Mouse (Mus musculus) cerebellum, adult 11 months (tissue): ENCODE results near the gene Scnn1a.

Experiments used
- DNase-seq: peaks from one replicate; pipeline ENCODE4 v3.0.0; 2022

The Scnn1a gene

DNA sequence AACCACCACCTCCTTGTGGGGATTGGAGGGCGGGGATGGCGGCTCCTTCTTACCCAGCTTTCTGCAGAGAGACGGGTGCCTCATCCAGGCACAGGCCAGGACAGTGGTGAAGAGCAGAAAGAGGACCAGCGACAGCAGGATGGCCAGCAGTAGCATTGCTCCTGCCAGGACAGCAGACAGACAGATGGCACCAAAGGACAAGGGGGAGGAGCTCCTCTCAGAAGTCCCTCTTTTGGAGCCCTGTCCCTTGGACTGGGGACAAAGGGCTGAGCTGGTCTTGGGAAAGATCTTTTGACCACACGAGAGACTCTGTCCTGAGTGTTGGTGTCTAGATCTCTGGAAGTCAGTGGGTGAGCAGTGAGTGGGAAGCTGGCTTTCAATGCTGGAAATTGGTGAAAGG, 11.1 kb upstream of the Scnn1a start:
- DNase-seq, result no peak

DNA sequence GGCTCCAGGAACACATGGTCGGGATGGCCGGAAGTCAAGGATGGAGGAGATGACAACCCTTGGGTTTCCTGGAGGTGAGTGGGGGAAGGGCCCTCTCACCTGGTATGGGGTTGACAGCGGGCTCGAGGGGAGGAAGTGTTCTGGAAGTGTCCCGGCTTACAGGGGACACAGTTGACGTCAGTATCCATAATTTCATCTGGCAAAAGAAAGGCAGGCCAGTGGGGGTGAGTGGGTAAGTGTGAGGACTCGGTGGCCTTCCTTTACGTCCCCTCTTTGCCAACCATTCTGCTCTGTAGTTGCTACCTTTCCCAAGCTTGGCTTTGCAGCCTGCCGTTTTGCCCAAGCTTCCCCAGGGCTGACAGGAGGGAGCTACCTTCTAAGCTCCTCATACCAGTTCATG, 8.3 kb upstream of the Scnn1a start:
- no peak for DNase-seq

DNA sequence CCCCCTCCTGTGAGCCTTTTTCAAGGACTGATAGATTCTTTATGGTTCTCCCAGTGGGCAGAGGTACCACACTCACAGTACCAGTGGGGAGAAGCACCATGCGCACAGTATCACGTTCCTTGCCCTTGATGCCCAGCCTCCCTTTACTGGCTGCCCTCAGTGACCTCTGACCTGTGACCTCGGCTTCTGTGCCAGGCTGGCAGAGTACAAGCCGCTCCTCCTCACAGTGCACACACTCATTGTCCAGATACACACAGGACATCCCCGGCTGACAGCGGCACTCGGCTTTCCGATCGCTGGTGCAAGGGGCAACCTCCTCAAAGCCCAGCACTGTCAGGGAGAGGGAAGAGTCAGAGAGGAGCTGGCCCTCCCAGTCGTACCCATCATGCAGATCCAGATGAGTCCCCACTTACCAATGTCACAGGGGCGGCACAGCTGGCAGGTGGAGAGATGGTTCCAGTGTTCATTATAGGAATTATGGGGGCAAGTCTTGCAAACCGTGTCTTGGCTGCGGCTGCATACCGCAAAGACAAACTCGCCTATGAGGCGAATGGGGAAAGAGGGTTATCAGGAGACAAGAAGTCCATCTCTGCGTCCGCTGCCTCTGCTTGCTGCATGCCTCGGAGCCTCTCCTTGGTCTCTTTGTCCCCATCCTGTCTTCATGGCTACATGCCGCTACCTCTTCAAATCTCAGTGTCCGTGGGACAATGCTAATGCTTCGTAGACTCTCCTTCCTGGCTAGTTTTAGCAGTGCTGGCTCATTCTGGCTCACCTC, 7.7 kb upstream of the Scnn1a start:
- DNase-seq, result no peak

DNA sequence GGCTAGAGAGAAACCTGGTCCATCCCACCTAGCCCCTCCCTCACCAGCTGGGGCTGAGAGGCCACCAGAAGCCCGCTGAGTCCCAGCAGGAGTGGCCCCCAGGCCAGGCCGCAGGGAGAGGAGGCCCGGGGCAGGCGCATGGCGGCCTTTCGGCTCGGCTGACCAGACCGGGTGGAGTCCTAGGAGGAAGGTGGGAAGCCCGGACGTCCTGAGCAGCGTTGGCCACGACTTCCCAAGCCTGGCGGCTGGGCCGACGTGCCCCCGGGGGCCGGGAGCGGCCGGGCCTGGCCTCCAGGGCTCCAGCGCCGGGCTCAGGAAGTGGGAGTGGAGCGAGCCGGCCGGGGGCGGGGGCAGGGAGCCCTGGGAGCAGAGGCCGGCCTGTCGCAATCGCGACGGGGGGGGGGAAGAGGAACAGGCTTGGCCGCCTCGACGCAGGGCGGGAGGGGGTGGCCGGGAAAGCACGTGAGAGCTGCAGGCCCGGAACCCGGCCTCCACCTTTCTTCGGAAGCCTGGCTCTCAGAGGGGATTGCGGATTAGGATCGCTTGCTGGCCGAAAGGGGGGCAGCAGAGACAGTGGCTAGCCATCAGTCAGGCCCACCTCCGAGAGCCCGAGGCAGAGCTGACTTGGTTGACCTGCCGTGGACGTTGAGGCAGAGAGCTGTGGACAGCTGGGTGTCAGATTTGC, 6.8 kb upstream of the Scnn1a start, which contains the start of gene Ltbr:
TSS of gene Ltbr (minus strand) at position 340 of the 685 bp plus-strand sequence.
- DNase-seq, result peak; percentile 28

DNA sequence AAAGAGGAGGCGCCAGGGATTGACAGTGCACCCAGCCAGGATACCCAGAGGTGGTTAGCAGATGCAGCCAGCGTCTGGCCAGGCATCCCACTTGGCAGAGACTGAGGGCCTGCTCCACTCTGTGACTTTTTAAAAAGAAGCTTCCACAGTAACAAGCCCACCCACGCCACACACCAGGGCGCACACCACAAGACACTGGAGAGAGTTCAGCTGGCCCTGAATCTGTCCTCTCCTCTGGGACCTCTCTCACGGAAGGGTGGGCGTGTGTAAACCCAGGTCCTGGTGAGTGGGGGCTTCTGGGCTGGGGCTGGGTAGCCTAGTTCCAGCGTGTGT, 6.3 kb upstream of the Scnn1a start:
- no peak for DNase-seq

DNA sequence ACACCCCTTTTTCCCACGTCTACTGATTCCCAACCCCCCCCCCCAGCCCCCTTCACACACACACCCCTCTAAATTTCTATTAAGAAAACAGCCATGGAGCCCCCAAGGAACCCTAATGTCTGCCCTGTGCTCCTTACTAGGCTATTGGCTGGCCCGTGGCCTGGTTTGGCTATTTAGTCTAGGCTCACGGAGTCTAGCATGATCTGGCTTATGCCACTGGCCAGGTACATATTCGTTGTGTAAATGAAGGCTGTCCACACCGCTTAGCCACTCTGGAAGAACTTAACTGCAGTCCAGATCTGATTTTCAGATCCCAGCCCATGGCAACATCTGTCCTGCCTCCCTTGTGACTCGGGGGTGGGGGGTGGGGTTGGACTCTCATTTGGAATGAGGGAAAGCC, 5.7 kb upstream of the Scnn1a start:
- no peak for DNase-seq

DNA sequence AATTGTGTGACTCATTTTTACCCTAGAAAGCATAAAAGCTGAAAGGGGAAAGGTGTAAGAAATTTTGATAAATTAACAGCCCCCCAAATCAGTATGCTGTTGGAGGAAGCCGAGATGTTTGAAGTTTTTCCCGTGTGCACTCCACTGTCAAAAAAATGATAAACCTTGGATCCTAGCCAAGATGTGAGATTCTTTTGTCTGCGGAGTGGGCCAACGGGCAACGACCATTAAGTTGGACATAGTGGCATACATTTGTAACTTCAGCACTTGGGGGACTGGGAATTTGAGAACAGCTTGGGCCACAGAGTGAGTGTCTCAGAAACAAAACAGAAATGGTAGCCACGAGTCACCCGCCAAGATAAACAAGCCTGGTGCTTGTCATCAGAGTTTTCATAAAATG, 3.4 kb upstream of the Scnn1a start:
- no peak for DNase-seq

DNA sequence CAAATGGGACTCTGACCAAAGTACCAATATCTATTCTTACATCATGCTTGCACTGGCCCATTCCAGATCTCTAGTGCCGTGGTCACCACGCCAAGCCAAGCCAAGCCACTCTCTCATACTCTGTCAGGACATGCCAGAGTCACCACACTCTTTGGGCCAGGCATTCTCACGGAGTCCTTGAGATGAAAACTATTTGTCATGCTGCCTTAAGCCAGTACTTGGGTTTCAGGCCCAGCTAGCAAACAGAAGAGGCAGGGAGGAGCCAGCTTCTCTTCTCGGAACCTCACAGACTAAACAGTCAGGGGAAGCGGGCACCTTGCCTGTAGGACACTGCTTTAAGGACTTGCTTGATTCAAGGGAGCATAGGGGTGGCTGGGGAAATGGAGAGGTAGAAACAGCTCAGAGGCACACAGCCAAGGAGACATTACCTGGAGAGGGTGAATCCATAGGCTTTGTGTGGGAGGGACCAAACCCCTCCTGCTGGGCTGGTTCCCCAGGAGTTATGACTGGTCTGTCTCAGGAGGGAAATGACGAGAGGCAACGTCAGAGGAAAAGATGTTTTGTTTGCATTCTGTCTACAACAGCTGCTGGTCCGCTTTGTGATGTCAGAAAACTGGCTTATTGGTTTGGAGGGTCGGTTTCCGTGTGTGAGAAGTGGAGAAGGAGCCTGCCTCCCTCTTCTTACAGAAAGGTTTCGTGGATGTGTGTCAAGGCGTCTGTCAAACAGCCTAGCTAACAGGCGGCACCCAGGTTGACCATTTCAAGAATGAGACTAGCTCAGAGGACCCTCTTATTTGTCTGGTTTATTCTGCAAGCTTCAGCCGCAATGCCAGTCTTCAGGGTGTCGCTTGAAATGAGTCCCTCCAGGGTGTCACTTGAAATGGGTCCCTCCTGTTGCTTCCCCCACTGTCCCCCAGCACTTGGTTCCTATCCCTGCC, 1.2 kb upstream of the Scnn1a start:
- DNase-seq, result no peak

DNA sequence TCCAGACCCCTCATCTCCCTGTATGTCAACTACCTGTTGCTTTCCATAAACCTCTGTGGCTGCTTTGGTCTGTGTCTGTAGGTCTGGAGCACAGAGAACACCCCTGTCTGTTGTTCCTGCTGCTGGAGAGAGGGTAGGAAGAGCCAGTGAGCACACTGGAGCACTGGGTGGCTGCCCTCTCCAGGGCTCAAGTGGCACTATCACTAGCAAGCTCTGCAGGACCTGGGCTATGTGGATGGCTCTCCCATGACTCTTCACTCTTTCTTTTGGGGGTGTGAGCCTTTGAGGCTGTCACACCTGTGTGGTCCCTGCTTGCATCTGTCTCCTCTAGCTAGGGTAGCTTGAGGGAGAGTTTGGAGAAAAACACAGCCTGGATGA, 551 bp upstream of the Scnn1a start:
- no peak for DNase-seq

DNA sequence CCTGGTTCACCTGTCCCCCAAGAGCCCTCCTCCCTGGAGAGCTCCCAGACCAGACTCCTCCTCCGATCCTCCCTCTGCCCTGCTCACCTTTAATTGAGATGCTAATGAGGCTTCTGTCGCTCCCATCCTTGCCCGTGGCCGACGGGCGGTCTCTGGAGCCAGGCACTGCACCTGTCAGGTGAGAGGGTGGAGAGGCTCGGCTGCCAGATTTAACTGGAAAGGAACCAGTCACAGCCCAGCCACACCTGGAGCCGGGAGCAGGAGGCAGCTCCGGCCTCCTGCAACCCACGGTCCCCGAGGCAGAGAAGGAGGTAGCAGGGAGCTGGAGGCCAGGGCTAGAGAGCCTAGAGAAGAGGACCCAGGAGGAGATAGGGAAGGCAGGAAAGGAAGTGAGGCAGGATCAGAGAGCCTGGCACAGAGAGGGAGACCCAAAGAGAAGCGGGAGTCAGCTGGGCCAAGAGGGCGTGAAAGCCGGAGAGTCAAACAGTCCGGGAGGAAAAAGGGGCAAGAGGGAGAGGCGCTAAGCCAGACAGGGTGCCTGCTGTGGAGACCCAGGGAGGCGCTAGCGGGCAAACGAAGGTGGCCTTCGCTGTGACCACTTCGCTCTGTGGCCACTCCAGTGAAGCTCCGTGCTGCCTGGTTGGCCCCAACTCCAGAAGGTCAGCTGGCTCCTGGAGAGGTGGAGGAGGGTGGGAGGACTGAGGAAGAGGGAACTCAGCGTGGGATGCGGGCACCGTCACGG, 826 bp downstream of the Scnn1a start:
- DNase-seq, result no peak

DNA sequence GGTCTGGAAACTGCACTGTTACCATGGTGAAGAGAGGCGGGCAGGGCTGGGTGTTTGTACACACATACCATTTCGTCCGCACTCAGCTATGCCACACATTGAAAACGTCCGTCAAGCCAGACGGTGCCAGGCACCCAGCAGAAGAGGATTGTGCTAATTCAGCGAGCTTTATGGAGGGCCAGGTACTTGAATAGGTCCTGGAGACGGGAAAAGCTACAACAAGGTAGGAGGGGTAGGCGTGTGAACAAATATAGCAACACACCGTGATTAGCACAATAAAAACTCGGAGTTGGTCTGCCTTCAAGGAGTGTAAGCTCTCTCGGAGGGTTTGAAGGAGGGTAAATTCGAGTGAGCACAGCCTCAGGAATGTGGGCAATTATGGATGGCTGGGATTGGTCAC, 2.3 kb downstream of the Scnn1a start:
- DNase-seq, result no peak

DNA sequence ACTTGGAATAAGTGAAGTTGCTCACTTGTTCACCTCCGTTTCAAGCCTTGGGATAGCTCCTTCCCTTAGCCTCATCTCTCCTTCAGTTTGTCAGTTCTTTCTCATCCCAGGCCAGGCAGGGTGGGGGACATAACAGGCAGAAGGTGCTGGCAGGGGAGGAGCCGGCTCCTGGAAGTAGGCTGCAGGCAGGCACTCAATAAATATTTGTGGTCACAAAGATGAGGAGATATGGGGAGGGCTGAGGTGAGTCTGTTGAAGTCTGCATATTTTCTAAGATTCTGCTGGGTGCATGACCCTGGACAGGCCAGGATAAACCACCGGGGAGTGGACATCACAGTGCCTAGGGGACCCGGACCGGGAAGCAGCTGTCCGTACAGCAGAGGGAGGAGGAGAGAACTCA, 3.1 kb downstream of the Scnn1a start:
- no peak for DNase-seq

DNA sequence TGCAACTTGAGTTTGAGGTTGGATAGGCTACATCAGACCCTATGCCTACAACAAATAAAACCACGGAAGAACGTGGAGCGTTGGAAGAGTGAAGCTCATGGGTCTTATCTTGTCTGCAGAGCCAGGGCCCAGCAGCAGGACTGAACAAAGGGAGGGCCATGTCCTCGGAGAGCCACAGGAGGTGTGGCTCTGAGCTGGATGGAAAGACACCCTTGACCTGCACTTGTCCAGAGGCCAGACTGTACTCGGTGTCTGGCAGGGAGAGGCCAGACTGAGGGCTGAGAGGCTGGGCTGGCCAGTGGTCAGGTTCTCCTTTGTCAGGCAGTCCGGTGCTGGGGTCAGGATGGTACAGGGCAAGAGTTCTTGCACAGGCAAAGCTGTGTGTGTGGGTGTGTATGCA, 4.9 kb downstream of the Scnn1a start:
- no peak for DNase-seq

DNA sequence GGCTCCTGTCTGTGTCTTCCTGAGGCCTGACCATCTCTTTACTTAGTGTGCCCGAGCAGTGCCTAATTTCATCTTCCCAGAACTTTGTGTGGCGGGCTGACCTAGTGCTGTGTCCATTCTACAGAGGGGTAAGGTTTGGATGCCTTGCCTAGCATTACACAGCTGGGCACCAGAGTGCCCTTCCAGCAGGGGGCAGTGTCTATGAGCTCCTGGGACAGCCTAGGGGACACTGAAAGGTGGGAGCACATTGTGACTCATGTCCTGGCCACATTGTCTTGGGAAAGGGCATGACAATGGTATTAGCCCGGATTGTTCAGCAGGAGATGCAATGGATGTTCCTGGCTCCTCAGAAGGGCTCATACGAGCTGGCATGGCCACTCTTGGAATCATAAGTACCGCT, 7.8 kb downstream of the Scnn1a start:
- DNase-seq, result no peak

DNA sequence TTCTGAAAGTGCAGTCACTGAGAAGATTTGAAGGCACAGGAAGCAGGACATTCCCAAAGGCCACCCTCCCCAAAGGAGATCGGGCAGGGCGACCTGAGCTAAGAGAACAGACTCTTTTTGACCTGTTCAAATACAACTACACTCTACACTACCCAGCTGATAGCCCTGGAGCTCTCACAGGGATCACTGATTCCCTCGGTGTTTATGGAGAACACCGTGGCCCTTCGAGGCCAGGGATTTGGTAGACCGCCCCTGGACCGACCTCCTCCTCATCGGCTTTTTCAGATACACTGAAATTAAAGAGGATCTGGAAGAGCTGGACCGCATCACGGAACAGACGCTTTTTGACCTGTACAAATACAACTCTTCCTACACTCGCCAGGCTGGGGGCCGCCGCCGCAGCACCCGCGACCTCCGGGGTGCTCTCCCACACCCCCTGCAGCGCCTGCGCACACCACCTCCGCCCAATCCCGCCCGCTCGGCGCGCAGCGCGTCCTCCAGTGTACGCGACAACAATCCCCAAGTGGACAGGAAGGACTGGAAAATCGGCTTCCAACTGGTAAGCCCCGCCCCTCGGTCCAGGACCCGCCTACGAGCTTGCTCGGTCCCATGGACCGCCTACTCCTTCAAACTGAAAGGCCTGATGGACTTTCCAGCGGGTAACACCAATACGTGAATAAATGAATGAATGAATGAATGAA, 10.3 kb downstream of the Scnn1a start:
- peak; percentile 25 for DNase-seq

DNA sequence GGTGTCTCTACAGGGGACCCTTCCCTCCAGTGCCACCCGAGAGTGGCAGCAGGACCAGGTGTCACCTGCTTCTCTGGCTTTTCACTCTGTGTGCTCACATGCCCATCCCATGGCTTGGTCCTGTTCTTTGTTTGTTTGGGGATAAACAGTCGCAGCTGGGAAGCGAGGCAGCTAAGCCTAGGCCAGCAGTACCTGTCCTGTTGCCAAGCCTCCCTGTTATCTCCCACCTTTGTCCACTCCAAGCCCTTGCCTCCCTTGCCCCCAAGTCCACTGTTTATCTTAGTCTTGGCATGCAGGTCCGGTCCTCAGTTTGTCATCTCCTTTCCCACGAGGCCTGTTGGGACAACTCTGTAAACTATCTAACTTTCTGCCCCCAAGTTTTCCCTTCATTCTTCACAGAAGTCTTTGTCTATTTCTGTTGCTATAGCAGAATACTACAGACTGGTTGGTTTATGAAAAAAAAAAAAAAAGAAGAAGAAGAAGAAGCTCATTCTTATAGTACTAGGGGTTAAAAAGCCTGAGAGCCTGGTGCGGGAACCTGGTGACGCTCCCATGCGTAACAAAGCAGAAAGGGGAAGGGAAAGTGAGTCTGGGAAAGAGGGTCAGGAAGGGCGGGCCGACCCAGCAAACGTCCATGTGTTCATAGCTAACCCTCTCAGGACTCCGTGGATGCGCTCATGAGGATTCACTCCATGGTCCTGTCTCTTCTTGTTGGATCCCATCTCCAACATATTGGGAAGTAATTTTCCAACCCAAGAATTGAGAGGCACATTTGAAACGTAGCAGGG, 12.8 kb downstream of the Scnn1a start:
- DNase-seq, result no peak

DNA sequence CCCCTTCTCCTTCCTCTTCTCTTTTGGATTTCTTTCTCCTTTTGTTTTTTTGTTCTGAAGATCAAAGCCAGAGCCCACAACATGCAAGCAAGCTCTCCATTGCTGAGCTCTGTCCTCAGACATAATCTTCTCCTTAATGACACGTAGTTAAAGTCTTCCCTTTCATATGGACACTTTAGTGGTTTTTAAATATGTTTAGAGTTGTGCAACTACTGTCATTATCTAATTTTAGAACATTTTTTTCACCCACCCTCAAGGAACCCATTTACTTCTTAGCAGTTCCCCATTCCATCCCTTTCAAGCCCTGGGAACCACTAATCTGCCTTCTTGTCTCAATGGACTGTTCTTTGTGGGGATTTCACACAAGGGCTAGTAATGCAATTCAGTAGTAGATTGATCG, 13.9 kb downstream of the Scnn1a start:
- DNase-seq, result no peak

DNA sequence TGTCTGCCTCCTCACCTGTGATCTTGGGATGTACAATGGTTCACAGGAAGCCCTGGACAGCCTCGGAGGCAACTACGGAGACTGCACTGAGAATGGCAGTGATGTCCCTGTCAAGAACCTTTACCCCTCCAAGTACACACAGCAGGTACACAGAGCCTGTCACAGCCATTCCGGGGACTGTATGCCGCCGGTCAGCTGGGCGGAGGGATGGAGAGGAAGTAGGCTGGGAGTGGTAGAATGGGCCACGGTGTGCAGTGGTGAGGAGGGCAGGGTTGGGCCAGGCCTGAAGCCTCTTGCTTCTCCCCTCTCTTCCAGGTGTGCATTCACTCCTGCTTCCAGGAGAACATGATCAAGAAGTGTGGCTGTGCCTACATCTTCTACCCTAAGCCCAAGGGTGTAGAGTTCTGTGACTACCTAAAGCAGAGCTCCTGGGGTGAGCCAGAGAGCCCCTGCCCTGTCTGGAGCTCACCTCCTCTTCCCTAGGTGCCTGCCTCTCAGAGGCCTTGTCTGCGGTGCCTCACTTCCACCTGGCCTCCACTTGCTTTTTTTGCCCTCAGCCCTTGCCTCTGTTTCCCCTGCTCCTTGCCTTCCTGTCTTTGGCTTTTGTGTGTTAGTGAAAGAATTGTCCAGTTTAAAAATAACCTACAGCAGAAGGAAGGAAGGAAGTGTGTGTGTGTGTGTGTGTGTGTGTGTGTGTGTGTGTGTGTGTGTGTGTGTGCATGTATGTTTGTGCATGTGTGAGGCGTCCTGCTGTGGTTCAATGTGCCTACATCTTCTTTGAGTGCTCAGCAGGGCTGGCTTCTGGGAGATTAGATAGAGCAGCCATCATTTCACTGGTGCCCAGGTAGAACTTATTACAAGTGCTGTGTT, 18.6 kb downstream of the Scnn1a start:
- DNase-seq, result no peak

DNA sequence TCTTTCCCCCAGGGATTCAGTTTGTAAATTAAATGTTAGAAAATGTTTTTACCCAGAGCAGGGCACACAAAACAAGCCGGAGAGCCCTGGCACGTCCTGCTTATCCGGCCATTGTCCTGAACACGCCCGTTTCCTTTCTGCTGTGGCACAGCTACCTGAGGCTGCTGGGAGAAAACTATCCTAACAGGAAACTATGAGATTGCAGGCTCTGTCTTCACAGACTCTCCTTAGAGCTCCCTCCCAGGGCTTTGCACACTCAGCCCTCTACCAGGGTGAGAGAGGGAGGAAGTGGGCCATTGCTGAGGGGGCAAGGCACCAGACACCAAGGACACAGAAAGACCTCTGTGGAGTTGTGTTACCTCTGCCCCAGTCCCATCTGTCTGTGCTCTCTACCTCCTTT, 19.8 kb downstream of the Scnn1a start:
- DNase-seq, result no peak

DNA sequence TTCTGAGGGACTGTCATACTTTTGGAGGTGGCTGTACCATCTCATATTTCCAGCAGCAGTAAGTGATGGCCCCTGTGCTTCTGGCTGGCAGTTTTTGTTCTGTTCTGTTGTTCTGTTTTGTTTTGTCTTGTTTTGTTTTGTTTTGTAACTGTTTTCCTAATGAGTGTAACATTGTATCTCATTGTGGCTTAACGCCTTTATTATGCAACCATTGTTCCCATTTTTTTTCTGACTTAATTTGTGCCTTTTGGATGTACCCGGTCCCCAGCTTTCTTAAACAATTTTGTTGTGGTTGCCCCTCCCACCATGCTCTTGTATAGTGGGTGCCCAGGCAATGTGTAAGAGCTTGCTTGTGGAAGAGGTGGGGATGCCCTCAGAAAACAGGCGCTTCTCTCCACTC, 21.7 kb downstream of the Scnn1a start:
- no peak for DNase-seq

DNA sequence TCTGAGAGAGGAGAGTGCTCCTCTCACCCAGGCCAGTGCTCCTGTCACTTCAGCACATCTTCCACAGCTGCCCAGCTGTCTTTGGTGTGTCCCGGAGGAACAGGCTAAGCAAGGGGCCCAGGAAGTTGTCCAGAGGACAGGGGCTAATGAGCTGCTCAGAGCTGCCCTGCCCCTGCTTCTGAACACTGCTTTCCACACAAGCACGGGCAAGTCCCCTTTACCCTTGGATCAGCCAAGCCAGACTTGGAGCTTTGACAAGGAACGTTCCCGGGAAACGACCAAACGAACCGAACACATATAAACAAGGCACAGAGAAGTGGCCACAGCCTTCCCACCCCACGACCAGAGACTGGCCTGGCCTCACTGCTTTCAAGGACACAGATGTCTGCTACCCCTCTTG, 23.6 kb downstream of the Scnn1a start:
- DNase-seq, result no peak
